Mouse (Mus musculus) lung, adult 2 months (tissue): ENCODE results near the gene Wfikkn1. TPM values are rescaled to one million over a fixed set of nuclear protein-coding genes. Genes with fewer than 3 reads are reported as not detected.

ENCODE experiments used
- DNase-seq: peaks from one replicate; pipeline ENCODE4 v3.0.0; 2022
- H3K4me1 ChIP-seq: fragments of 200-500 bp; 2 replicates; pipeline ENCODE4 v1.6.1; 2011; ENCODE audit warnings: low read length; ENCODE audit not compliant: control insufficient read depth, insufficient read depth
- H3K4me3 ChIP-seq: fragments of 200-500 bp; replicated peaks from 2 replicates; pipeline ENCODE3; 2011; ENCODE audit warnings: low read depth, mild to moderate bottlenecking, control low read depth, low read length; ENCODE audit errors: extremely low read depth
- CTCF ChIP-seq: fragments of 200-500 bp; IDR thresholded peaks from 2 replicates; pipeline ENCODE4 v1.5.1; 2011; ENCODE audit warnings: mild to moderate bottlenecking, low read length, control low read depth; ENCODE audit not compliant: insufficient read depth
- POLR2A ChIP-seq: fragments of 200-500 bp; IDR thresholded peaks from 2 replicates; pipeline ENCODE4 v1.6.1; 2011; ENCODE audit warnings: low read depth, mild to moderate bottlenecking, control low read depth, low read length, borderline replicate concordance; ENCODE audit errors: extremely low read depth
- WGBS: fragments of 180-500 bp; shearing (Covaris S2); methylation state at CpG from one replicate; pipeline ENCODE4 v1.1.7; 2018; 5-methylcytosine and 5-hydroxymethylcytosine counted together
- polyA plus RNA-seq: library from polyadenylated mRNA; depleted of rRNA; stranded (reverse); fragments of >200 nt; gene quantifications from 2 replicates; pipeline ENCODE4 v1.2.3, GENCODE M21; 2012

Wfikkn1 gene
- polyA plus RNA-seq, 1 experiment, result 1.4 TPM

GRCm38 (mm10) chr17:25913877-25914275, 33.2 kb upstream of the Wfikkn1 start:
- 13% methylated on average over 1 of the region's 1 CpGs for WGBS
- no peak overlapping the region for H3K4me3 ChIP-seq
- peaks cover 37% of the 10 kb centered on the region for H3K4me1 ChIP-seq
- DNase-seq, result no peak
- TF ChIP-seq POLR2A (no peak), CTCF (no peak)

DNA sequence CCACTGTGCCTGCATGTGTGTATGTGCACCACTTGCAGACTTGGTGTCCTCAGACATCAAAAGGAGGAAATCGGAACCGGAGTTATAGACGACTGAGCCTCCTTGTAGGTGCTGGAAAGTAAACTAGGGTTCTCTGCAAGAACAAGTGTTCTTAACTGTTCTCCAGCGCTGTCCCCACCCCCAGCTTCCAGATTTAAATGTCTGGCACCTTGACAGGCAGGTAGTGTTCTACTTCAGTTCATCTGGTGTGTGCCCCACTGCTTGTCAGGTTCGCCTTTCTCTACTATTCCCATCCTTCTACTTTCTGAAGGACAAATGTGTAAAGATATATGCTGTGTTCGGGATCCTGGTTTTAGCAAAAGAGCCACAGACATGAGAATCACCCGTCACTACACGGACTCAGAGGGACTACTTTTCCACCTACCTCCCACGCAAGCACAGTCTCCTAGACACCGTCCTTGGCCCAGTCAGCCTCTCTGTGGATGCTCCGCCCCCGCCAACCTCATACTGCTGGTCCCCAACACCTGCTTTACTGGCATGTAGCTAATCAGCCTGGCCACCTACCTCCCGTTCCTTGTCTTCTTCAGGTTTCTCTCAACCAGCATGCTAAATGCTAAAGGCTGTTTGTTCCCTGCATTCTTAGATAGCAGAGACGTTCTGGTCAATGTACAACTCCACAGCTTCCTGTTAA, 32.7 kb upstream of the Wfikkn1 start:
- DNase-seq, result peak; percentile 38
- WGBS, result 47% methylated on average over 14 of the region's 14 CpGs
- Histone ChIP-seq H3K4me1 (peaks cover 32% of the 10 kb centered on the region), H3K4me3 (no peak overlapping the region)
- TF ChIP-seq CTCF (no peak), POLR2A (no peak)

- peak; percentile 28 for DNase-seq
- Histone ChIP-seq H3K4me1 (peaks cover 20% of the 10 kb centered on the region), H3K4me3 (no peak overlapping the region)
- 68% methylated on average over 4 of the region's 4 CpGs for WGBS
- TF ChIP-seq CTCF (no peak), POLR2A (no peak)
These were observed 31.2 kb upstream of the Wfikkn1 start for GRCm38 (mm10) chr17:25911816-25912215.

DNA sequence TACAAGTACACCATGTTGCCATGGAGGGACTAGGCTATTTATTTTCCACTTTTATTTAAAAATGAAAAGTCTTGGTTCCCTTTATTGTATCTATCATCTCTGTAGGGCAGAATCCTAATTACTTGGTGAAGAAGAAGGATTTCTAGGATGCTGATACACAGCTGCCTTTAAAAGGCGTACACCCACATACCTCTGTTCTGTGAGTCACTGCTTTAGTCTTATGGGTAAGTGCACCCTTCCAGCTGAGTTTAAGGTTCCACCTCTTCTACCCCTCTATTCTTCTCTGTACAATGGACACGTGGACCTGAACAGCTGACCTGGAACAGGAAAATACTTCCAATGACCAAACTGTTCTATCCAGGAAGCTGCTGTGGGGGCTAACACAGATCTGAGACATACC, 27.0 kb upstream of the Wfikkn1 start:
- no peak for DNase-seq
- 71% methylated on average over 2 of the region's 2 CpGs for WGBS
- TF ChIP-seq POLR2A (no peak), CTCF (no peak)
- Histone ChIP-seq H3K4me1 (peaks cover 8% of the 10 kb centered on the region), H3K4me3 (no peak overlapping the region)

DNA sequence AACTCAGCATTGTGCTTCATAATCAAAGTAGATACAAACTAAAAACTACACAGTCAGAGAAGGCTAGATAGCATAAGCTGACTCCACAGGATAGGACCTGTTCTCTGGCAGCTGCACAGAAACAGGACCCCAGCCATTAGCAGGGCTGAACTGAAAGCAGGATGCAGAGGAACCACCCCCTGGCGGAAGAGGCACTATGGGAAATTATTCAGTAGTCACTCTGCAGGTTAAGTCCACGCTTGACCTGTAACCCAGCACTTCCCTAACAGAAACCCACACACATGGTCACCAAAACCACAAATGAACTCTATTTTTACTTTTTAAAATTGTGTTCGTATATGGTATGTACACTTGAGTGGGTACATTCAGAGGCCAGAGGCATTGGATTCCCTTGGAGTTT, 22.4 kb upstream of the Wfikkn1 start:
- H3K4me1 ChIP-seq, result no peaks in the 10 kb centered on the region; the same call in 1 of the 2 replicates
- DNase-seq, result no peak
- WGBS, result 76% methylated on average over 3 of the region's 3 CpGs
- TF ChIP-seq POLR2A (no peak), CTCF (no peak)
- no peak overlapping the region for H3K4me3 ChIP-seq

GRCm38 (mm10) chr17:25900193-25900592, 19.5 kb upstream of the Wfikkn1 start:
- no peaks in the 10 kb centered on the region for H3K4me1 ChIP-seq
- no peak for TF ChIP-seq CTCF
- no peak for TF ChIP-seq POLR2A
- WGBS, result 96% methylated on average over 1 of the region's 1 CpGs
- DNase-seq, result no peak
- no peak overlapping the region for H3K4me3 ChIP-seq

DNA sequence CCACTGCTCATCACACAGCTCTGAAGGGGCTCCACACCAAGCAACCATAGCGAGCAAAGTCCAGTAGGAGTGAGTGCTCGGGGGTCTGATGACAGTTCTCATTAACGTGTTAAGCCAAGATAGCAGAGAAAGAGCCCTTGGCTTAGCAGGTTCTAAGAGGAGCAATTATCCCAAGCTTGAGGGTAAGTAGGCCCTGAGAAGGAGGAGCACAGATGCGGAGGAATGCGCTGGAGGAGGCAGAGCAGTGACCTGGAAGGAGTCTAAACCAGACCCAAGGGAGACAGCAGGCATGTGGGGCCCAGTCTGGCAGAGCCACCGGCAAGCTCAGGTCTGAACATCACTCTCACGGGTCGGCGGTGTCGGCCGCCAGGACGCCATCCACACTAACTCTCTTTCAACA, 15.2 kb upstream of the Wfikkn1 start:
- Histone ChIP-seq H3K4me3 (no peak overlapping the region), H3K4me1 (peaks cover 3% of the 10 kb centered on the region; the same call in 1 of the 2 replicates)
- WGBS, result 73% methylated on average over 12 of the region's 12 CpGs
- no peak for DNase-seq
- TF ChIP-seq CTCF (no peak), POLR2A (no peak)

DNA sequence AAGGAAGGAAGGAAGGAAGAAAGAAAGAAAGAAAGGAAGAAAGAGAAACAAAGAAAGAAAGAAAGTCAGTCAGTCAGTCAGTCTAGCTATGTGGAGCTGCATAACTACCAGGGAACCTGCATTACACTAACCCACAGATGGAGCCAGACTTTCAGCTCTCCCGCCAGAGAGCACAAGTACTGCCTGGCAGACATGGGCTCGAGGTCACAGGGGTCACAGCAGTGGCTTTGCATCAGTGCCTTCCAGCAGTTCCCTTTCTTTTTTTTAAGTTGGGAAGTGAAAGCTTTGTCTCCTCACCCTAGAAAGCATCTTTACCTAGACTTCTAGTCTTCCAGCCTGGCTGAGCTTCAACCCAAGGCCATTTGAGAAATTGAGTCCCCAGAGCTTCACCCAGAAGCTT, 14.8 kb upstream of the Wfikkn1 start:
- no peak for DNase-seq
- 49% methylated on average over 2 of the region's 2 CpGs for WGBS
- peaks cover 3% of the 10 kb centered on the region; the same call in 1 of the 2 replicates for H3K4me1 ChIP-seq
- no peak overlapping the region for H3K4me3 ChIP-seq
- no peak for TF ChIP-seq POLR2A
- no peak for TF ChIP-seq CTCF

DNA sequence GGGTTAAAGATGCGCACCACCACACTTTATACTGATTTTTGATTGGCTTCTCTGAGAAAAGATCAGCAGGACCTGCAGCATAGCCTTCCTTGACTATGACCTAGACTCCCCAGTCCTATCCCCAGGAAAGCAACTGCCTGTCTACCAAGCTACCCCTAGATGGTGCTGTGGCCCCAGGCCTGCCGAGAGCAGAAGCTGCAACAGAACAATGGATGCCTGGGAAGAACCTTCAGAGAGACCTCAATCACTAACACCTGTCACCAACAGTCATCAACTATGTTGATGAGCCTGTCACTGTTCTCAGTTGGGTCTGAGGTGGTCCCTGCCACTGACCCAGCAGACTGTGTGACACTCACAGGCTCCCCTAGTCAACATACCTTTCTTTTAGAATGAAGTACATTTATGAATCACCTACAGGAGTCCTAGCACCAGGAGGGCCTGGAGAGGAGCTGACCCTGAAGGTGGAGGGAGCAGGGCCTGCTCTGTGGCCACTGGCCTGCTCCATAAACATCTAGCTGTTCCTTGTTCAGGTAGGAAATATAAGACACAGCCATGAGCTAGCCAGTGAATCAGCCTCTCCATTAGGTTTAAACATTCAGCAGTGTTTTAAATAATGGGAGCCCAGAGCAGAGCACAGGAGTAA, 13.4 kb upstream of the Wfikkn1 start:
- no peak for TF ChIP-seq POLR2A
- peak; percentile 99 for TF ChIP-seq CTCF
- Histone ChIP-seq H3K4me1 (peaks cover 3% of the 10 kb centered on the region; the same call in 1 of the 2 replicates), H3K4me3 (no peak overlapping the region)
- peak; percentile 59 for DNase-seq
- 30% methylated on average over 2 of the region's 2 CpGs for WGBS

DNA sequence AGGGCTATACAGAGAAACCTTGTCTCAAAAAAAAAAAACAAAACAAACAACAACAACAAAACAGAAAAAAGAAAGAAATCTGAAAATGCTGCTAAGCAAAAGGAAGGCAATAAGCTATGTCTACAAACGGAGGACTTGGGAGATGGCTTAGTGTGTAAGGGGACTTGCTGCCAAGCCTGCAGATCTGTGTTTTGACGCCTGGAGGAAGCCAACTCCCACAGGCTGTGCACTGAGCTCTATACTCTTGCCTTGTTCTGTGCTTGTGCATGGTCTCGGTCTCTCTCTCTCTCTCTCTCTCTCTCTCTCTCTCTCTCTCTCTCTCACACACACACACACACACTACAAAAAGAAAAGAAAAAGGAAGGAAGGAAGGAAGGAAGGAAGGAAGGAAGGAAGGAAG, 8.2 kb upstream of the Wfikkn1 start:
- Histone ChIP-seq H3K4me1 (peaks cover 4% of the 10 kb centered on the region; the same call in 1 of the 2 replicates), H3K4me3 (no peak overlapping the region)
- 77% methylated on average over 3 of the region's 3 CpGs for whole genome bisulfite sequencing
- TF ChIP-seq POLR2A, result no peak
- no peak for TF ChIP-seq CTCF
- DNase-seq, result no peak
